Mouse (Mus musculus): ENCODE results near the gene Gm20388.
A peak's percentile ranks its signal among the peaks of the same experiment; 100 is the strongest.

DNA sequence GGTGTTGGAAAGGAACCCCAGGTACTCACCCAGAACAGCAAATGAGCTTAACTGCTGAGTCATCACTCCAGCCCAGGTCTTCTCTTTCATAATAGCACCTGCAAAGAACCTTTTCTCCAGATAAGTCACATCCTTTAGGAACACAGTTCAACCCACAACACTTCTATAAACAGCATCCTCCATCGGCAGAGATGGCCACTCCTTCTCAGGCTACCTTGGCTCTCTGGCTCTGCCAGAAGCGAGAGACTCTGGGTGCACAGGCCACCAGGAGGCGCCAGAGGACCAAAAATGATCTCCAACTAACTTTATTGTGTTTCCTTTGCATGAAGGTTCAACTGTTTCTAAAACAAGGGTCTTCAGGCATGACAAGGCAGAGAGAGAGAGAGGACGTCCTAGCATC lies 3879.3 kb downstream of the Gm20388 start:
- TF ChIP-seq CTCF (IDR thresholded peaks at IDR 0.05; ENCODE audit: borderline replicate concordance, extremely low read depth, insufficient read depth, insufficient read length) (peak; percentile 96), POLR2A (IDR thresholded peaks at IDR 0.05; ENCODE audit: borderline replicate concordance, extremely low read depth, insufficient read depth, insufficient read length, poor library complexity, severe bottlenecking) (no peak)

All from brain, embryonic 14.5 days (tissue).